Mouse (Mus musculus) lung, adult 2 months (tissue): Measurements from ENCODE around the gene Hpd.

Experiments
- CTCF ChIP-seq: fragments of 200-500 bp; IDR thresholded peaks from 2 replicates; pipeline ENCODE4 v1.5.1; 2011; ENCODE audit warnings: mild to moderate bottlenecking, low read length, control low read depth; ENCODE audit not compliant: insufficient read depth
- POLR2A ChIP-seq: fragments of 200-500 bp; IDR thresholded peaks from 2 replicates; pipeline ENCODE4 v1.6.1; 2011; ENCODE audit warnings: low read depth, mild to moderate bottlenecking, control low read depth, low read length, borderline replicate concordance; ENCODE audit errors: extremely low read depth

- TF ChIP-seq CTCF = peak; percentile 85
- TF ChIP-seq POLR2A = no peak
Observed at GRCm38 (mm10) chr5:123155425-123155824, 27.1 kb downstream of the Hpd start.
